Mouse (Mus musculus) c-Kit-positive CD71-negative TER-119-negative erythroid progenitor cells, embryonic 14.5 days (primary cell): ENCODE data around the gene Mgat3.

Source experiments
- DNase-seq: peaks from one replicate; pipeline ENCODE4 v3.0.0-alpha.2; 2013; ENCODE audit warnings: low read depth

The Mgat3 gene

GRCm38 (mm10) chr15:80181561-80181960 is 8.0 kb downstream of the Mgat3 start:
- DNase-seq = no peak

GRCm38 (mm10) chr15:80182072-80182700 is 8.7 kb downstream of the Mgat3 start:
- DNase-seq = no peak

GRCm38 (mm10) chr15:80188927-80189326 is 15.4 kb downstream of the Mgat3 start:
- DNase-seq = no peak

DNA sequence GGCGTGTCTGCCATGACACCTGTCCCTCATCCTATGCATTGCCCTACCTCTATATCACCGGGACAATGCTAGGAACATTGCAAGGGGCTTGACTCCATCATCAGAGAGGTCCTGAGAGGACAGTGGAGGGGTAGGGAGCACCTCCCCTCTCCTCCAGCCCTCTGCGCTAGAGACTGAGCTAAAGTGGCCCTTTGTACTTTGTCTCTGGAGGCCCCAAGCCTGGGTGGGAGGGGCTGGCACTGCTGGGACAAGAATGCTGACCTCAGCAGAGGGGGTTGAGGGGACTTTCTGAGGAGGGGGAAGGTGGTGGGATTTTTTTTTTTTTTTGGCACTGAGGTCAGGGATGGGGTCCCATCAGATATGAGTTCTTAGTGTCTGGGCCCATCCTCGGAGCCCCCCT is 16.6 kb downstream of the Mgat3 start:
- no peak for DNase-seq

DNA sequence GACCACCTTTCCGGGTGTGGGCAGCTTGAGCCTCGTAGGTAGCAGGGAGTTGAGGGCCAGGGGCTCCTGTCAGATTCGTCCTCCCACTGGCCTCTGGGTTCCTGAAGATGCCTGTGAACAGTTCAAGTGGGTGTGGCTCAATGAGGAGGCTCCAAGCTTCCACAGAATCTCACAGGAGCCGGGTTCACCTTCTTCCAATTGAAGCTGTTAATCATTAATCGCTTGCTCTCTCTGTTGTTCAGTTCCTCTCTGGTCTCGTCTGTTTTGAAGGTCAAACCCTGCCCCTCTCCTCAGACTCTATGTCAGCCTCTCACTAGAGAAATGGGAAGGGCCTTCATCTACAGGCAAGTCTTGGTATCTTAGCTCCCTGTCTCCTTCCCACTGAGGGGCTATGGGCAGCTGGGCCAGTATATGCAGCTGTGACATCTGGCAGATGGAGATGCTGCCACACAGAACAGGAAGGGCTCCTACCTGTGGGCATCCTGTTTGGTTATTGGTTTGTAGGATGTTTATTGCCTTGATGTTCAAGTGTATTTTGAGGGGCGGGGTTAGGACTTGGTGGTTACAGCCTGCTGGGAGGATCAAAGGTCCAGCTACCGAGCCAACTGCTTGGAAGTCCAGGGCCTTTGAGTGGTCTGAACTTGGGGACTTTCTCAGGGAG is 18.2 kb downstream of the Mgat3 start:
- no peak for DNase-seq

DNA sequence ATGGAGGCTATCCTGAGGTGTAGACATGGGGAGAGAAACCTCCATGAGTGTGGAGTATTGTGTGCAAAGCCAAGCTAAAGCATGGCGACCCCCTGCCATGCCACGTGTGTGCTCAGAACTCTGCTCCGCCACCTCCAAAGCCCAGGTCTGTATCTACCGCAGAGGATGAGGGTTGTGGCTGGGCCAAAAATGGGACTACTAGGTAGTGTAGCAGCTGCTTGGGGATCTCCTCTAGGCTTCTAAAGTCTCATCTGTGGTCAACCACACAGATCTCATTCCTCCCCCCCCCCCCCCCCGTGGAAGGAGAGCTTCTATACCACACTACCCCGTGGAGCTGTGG is 18.7 kb downstream of the Mgat3 start:
- no peak for DNase-seq

DNA sequence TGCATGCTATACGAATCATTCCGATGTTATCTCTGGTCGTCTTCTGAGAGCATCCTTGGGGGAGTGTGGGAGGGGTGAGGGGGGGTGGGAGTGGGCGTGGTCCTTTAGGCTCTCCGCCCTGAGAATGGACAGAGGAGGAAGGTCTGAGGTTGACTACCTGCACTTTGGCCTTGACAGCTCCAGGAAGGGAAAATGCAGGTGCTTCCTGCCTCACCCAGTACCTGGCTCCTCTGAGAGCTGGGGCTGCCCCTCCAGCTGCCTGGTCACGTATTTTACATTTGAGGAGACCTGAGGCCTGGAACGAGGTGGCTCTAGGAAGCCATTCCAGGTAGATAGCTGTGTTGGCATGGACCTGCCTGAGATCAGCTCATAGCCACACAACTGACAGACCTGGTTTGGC is 19.3 kb downstream of the Mgat3 start:
- DNase-seq = no peak

DNA sequence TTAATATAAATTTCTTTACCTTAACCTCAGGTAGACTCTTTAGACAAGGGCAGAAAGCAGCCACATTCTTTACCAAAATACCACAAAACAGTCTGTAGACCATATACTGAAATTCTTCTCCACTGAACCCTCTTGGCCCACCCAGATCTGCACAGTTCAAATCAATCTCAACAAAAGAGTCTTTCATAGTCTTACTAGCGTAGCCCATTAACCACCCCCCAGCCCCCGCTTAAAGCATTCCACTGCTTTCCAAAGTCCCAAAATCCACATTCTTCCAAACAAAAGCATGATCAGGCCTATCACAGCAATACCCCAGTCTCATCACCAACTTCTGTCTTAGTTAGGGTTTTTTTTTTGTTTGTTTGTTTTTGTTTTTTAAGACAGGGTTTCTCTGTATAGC is 26.0 kb downstream of the Mgat3 start:
- DNase-seq = no peak

- no peak for DNase-seq
Measured at GRCm38 (mm10) chr15:80202111-80202775, 28.7 kb downstream of the Mgat3 start.

GRCm38 (mm10) chr15:80203406-80203805 is 29.9 kb downstream of the Mgat3 start:
- DNase-seq = peak; percentile 51

GRCm38 (mm10) chr15:80206057-80206565 is 32.6 kb downstream of the Mgat3 start:
- DNase-seq = no peak

GRCm38 (mm10) chr15:80208446-80208845 is 34.9 kb downstream of the Mgat3 start:
- DNase-seq = no peak

DNA sequence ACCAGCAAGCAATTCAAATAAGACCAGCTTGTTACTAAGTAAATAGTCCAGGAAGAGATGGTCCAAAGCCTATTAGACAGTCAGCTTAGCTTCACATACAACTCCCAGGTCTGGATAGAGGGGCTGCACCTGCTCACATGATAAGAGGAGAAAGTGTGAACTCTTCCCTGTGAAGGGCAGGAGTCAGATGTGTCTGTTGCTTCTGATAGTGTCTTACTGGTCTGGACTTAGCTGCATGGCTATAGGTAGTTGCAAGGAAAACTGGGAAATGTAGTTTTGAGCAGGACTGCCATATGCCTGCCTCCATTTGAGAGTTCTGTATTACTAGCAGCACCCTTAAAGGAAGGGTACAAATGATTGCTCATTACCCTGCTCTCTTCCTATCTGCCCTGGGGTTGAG is 40.2 kb downstream of the Mgat3 start:
- no peak for DNase-seq

DNA sequence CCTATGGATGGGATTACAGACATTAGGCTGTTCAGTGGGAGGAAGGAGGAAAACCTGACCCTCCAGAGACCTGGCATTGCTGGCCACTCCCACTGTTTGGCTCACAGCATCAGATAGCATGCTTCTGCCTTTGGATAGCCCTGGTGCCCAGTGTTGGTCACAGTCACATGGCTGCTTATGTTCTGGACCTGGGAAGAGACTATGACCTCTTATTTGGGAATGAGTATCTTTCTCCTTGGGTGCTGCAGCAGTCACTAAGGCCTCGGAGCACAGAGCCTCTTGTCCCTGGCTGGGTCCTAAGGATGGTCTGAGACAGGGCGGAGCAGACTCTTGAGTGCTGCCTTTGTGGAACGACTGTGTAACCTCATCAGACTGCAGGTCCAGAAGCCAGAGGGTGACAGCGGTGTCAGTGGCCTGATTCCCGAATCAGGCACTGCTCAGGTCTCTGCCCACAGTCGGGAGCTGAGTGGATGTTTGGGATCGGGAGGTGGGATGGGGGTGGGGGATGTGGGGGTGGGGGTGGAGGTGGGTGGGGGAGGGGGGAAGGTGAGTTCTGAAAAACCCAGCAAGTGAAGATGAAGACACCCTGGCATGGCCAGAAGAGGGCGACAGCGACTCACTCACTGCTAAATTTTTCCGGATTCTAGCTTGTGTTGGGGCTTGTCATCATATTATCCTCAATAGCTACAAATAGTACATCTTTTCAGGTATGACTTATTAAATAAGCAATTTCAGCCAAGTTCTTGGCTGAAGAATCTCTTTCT is 42.4 kb downstream of the Mgat3 start:
- no peak for DNase-seq

DNA sequence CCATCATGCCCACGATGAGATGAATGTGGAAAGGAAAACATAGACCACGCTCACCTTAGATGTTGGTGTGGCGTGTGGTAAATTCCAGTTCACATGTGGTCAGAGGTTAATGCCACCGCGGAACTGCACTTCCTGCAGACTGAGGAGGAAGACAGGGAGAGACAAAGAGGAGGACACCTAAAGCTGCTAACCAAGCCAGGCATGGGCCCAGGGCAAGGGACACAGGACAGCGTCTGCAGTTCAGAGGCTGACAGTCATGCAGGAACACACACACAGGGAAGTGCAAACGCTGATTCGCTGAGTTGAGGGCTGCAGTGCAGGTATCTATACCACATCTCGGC is 42.9 kb downstream of the Mgat3 start:
- no peak for DNase-seq

DNA sequence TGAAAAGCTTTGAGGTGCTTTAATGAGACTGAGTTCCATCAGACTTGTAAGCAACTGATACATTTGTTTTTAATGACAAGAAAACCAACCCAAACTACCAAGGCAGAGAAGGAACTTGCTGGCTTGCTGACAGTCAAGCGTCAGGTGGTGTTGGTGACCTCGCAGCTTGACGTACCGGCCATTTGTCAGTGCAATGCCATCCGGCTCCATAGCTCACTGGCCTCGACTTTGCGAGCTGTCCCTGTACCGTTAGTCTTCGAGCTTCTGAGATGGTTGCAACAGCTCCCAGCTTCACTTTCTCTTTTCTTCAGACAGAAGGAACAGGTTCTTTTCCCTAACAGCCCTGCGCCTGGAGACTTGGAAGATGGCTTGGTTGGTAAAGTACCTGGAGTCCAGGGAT is 44.0 kb downstream of the Mgat3 start:
- DNase-seq = no peak

- peak; percentile 53 for DNase-seq
Measured at GRCm38 (mm10) chr15:80219211-80219610, 45.7 kb downstream of the Mgat3 start.

DNA sequence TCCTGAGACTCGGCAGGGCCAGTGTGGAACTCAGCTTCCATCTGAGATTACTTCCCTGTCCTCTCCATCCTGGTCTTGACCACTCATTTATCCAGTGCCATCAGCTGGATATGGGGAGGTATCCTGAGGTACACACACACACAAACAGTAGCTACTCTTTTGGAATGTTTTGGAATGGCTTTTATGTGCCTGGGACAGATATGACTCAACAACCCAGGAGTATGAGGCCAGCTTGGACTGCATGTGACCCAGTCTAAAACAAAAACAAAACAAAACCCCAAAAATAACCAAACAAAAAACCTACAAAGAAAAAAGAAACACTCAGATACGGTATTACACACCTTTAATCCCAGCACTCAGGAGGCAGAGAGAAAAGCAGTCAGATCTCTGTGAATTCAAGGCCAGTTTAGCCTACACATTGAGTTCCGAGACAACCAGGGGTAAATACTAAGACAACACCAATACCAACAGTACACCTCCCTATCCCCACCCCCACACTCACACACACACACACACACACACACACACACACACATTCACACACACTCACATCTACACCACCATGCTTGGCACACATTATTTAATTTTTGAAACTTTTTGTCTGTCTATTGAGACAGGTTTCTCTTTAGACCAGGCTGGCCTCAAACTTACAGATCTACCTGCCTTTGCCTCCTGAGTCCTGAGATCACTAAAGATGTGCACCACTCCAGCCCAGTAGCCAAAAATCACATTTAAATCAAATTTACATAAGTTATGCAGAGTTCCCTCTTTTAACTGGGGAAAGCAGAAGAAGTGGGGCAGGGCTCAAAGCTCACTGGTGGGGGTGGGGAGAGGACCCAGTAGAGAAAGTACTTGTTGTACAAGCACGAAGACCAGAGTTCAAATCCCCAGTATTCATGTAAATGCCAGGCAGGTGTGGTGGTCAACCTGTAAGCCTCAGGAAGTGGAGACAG is 46.5 kb downstream of the Mgat3 start:
- no peak for DNase-seq

DNA sequence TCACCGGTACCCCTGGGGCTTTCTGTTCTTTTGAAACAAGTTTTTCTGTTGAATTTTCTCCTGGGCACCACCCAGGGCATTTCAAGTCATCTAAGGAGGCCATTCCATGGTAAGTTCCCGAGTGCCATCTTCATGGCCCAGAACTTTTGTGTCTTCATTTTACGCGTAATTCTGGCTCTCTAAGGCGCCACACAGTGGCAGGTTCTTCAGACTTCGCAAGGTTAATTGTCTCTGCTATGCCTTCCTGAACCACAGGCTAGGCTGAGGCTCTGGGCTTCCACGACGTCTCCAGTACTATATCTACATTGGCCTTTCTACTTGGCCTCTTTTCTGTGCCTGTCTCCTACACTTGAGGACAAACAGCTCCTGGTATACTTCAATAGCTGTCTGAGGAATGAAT is 47.5 kb downstream of the Mgat3 start:
- DNase-seq = no peak

GRCm38 (mm10) chr15:80223751-80224150 is 50.2 kb downstream of the Mgat3 start:
- no peak for DNase-seq

GRCm38 (mm10) chr15:80225208-80225607 is 51.7 kb downstream of the Mgat3 start:
- DNase-seq = peak; percentile 81

GRCm38 (mm10) chr15:80225796-80226195 is 52.3 kb downstream of the Mgat3 start:
- DNase-seq = peak; percentile 66
